Mouse (Mus musculus): Measurements from ENCODE around the gene Pik3r1.

The Pik3r1 gene

DNA sequence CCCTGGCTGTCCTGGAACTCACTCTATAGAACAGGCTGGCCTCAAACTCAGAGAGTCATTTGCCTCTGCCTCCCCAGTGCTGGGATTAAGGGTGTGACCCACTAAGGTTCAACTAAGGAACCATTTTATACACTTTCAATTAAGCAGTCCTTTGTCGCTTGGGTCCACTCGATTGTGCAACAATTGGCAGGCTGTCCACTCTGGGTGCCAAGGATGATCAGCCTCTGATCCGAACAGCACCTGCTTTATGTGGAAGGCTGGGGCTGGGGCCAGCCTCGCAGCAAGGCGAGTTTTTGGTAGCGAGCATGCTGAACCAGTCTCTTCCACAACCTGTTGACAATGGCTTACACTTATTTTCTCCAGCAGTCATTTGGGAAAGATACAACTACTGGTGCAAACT lies 29.2 kb downstream of the Pik3r1 start:
- DNase-seq (ENCODE audit: low spot score in 2 of 2), result peak in 1 of 2 experiments; percentile 64

DNA sequence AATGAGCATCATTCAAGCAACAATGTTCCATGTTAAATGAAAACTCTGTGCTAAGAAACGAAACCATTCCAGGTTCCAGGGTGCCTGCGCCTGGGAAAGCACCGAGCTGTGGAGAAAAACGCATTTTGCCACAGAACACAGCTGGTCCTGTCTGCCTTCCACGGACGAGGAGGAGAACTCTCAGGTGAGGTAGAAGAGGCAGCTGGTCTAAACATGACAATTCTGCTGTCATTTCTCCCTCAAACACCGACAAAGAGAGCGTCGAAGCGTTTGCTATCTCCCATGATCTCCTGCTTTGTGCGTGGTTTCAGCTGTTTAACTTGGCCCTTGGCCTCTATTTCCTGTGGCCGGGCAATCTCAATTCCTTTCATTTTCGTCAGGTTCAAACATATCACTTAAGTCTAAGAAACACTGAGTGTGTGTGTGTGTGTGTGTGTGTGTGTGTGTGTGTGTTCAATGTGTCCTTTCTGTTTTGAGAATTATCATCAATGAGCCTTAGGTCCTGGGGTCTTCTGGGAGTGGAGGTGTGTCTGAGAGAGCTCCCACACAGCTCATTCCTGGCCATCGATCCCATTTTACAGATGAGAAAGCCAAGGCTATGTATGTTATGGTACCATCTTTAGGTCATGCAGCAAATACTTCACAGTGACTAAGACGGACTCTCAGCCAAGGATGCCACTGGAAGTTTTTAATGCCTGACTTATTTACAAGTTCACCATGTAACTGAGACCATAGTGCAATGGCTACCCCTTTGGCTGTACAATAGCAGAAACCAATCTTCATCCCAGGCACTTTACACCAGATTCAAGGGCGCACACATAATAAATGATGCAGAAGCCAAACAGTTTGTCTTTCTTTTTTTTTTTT lies 31.3 kb downstream of the Pik3r1 start:
- no peak for DNase-seq (ENCODE audit: low spot score in 2 of 2)

DNA sequence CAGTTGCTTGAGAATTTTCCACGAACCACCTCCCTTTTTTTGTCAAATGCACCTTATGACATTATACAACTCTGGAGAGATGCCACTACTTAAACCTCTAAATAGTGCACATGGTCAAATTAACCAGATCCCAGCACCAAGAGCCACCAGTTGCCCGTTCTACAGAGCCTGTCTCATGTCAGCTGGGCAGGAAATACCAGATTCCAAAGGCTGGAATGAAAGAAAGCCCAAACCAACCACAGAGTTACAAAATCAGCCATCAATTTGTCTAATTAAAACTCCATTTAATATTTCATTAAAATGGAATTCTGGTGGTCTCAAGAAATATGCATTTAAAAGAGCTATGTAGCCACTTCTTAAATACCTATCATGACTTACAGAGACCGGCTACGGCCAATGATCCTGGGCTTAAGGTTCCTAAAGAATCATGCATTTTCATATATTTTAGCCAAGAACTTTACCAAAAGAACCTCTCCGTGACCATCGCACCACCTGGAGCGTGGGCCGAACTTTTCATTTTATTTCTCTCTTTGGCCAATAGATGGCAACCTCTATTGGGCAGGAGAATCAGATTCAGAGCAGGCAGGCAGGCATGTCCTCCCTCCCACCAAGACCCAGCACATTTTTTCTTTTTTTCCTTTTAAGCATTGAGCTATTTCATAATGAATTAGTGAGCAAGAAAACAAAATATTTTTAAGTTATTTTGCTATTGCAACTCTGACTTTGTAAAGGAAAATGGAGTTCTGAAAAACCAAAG lies 32.5 kb downstream of the Pik3r1 start:
- DNase-seq (ENCODE audit: low spot score in 2 of 2), result no peak

DNA sequence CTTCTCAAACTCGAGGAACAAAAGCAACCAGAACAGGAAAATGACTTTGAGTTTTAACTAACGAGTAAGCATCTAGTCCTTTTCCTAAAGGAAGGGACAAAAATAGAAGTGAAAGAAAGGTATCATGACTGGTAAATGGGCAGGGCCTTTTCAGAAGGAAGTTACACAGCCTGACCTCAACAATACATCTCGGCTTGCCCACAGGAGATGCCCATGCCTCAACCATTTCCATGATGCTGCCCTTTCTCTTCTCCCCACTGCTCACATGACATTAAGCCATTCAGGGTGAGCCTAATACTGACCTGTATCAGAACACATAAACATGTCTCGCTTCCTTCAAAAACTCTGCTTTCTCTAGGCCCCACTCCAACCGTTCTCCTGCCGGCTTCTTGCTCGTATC lies 33.8 kb downstream of the Pik3r1 start:
- no peak for DNase-seq (ENCODE audit: low spot score in 2 of 2)

DNA sequence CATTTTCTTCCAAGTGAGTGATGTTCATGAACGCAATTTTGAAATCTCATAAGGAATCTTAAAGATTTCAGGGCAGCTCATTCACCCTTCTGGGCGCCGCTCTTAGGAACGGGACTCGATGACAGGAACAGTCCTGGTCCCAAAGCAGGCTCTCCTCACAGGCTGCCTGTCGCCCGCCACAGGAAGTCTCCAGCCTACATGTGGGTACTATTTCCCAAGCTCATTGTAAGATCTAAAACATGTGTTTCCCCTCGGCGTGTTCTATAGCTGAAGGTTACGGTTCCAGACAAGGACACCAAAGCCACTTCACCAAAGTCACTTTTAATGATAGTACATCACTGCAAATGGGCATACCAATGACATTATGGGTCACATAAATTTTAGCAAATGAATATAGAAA lies 35.3 kb downstream of the Pik3r1 start:
- no peak for DNase-seq (ENCODE audit: low spot score in 2 of 2)

DNA sequence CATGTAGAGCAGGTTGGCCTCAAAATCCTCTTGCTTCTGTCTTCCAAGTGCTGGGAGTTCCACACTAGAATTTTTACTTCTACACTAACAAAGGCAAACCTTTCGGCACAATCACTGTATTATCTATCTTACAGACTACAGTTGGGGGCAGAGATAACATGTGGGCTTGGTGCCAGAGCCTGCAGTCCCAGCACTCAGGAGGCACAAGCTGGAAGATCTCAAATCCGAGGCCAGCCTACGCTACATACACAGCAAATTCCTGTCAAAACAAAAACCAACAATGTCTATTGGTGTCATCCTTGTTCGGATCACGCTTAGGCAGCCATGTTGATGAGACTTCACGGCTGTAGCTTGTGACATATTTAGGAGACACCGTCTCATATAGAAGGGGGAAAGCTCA lies 36.2 kb downstream of the Pik3r1 start:
- DNase-seq (ENCODE audit: low spot score in 2 of 2), result no peak

DNA sequence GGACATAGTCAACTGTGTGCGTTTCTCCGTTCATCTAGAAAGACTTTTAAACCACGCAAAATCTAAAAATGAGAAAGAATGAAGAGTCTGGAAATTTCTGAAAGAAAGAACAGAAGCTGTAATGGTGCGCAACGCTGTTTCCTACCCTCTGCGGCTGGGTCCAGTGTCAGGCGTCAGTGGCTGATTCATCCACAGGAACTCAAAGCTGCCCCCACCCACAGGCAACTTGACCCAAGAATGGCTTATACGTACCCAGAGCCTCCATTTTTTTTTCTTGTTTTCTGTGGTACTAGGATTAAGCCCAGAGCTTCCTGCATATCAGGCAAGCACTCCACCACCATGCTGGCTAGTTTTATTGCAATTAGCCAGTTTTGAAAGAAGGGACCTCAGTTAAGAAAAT lies 37.7 kb downstream of the Pik3r1 start:
- no peak for DNase-seq (ENCODE audit: low spot score in 2 of 2)

DNA sequence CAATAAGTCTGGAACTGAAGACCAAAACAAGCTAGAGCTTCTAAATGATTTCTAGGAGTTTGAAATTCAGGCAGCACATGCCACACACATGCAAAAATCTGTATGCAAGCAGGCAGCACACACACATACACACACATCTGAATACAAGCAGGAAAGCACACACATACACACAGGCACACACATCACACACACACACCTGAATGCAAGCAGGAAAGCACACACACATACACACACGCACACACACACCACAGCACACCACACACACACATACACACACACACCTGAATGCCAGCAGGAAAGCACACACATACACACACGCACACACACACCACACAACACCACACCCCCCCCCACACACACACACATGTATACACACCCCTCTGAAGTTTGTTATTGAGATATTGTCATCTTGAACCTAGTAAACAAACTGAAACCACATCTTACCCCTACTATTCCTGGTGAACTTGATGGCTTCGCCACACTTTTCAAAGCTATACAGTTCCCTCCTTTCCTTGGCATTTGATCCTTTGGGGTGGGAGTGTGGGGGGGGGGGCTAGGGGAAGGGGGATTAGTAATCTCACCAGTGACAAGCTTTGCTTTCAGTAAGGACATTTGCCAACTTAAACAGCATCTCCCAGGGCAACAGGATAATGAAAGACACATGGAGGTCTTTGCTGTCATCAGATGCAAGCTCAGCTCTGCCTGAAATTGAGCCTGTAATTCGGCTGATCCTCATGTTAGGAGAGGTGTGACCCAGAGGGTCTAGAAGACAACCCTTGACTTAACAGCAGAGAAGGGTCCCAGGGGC lies 38.6 kb downstream of the Pik3r1 start:
- no peak for DNase-seq (ENCODE audit: low spot score in 2 of 2)

DNA sequence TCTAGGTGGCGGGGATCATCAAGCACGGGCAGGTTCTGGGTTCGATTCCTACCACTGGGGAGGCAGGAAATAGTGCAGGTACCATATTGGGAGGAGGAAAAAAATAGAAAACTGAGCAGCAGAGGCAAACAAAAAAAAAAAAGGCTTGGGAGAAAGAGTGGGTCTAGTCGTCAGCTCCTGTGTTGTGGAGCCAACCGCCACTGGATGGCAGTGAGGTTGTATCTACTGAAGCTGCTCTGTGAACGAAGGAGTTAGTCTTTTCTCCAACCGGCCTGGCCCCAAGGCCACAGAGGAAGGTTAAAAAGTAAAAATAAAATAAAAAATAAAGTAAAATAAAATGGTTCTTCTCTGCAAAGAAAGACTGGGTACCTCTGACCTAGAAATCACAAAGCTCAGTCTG lies 39.2 kb downstream of the Pik3r1 start:
- no peak for DNase-seq (ENCODE audit: low spot score in 2 of 2)

DNA sequence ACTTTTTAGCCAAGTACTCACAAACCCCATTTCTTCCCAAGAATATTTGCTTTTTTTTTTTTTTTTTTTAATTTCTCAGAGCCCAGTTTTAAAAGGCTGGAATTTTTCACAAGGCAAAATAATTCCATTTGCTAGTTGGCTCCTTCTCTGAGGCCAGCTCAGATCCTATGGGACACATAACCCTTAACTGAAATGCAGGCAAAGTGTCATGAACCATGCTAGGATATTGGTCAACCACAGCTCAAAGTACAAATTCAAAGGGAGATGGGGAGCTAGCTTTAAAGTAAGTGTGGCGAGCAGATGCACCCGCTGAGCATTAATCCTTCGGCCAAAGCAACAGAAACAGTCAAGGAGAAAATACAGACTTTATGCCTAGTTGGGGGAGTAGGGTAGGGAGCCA lies 39.7 kb downstream of the Pik3r1 start:
- no peak for DNase-seq (ENCODE audit: low spot score in 2 of 2)

DNA sequence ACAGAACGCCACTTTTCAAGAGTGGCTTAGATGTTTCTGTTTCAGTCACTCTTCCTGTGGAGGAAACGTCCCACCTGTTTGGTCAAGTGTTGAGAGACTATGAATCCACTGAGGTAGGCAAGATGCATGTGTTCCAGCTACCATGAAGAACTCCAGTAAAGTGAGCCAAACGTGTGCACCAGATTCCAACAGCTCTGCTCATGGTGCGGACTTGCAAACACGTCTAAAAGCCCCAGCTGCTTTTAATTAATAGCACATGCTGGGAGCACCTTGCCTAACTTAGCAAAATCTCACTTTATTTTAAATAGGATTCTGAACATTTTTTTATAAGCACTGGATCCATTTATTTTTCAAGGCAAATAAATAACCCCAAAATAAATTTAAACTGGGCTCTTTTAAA lies 40.2 kb downstream of the Pik3r1 start:
- DNase-seq (ENCODE audit: low spot score in 2 of 2), result no peak

DNA sequence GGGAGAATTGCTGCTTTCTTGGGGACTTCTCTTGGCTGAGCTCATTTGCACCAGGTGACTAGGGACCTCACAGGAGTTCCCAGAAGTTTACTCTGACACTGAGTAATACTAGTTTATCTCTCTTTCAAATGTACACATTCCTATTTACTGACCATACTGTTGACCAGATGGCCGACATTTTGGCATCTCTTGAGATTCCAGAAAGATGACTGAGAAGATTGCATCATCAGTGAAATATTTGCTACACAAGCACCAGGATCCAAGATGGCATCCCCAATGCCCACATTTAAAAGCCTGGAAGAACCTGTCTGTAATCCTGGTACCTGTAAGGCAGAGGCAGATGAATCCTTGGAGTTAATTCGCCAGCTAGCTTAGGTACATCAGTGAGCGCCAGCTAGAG lies 41.1 kb downstream of the Pik3r1 start:
- no peak for DNase-seq (ENCODE audit: low spot score in 2 of 2)

DNA sequence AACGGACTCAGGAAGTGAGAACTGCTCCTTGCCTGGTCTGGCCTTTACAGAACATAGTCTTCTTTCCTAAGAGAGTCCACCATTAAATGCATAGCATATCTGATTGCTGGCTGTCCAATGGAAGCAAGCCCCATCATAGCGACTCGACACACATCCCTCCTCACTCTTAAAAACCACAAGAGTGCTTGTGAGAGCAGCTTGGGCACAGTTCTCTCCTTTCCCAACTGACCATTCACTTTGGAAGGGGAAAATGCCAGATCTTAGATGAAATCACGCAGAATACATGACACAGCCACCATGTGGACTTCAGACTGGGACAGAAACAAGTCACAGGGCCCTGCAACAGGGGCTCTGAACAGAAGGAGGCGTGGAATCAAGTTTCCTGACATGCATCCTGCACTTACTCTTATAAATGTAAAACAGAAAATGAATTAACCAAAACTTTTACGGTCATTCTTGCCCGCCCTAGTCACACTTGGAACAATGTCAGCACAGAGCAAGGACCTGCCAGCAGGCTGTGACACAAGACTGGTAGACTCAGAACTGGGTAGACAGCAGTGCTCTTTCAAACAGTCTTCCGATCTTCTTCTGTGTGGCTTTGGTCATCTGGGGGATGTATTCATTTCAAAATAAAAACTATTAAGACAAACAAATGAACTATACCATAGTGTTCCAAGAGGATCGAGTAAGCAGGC lies 46.0 kb downstream of the Pik3r1 start:
- DNase-seq (ENCODE audit: low spot score in 2 of 2), result no peak

DNA sequence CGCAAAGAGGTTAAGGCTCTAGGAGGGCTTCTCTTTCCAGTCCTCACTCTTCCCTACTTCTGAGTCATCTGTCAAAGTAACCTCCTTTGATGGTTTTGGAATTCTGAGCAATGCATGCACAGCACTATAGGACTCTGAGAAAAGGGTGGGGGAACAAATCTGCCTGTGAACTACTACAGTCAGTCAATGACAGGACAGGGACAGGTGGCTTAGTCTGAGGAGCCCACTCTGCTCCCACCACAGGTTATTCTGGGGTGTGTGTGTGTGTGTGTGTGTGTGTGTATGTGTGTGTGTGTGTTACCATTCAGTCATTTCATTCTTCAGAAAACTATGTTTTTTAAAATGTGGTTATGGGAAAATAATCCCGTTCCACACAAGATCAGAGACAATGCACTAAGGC lies 46.9 kb downstream of the Pik3r1 start:
- no peak for DNase-seq (ENCODE audit: low spot score in 2 of 2)

DNA sequence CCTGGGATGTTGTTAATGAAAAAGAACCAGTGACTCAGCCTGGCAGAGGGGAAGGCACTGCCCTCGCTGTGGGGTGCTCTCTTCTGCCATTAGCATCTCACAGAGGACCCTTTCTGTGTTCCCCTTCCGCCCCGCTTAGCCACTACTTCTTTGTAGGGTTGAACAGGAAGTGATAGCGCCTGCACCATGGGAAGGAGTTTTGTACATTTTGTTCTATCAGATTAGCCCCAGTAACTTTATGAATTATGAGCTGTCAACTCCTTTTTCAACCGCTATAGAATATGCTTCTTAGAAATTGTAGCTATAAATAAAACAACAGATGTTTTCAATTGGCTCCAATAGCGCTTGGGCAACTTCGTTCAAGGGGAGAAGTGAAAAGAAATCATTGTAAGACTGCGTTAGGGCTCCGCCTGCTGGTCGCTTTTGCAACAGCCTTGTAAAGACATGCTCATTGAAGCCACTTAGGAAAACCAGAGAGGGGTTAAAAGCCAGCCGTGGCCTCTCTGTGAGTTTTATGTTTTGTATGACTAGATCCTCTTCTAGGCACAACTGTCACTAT lies 48.6 kb downstream of the Pik3r1 start:
- DNase-seq (ENCODE audit: low spot score in 2 of 2), result peak; percentile 70 to 81

DNA sequence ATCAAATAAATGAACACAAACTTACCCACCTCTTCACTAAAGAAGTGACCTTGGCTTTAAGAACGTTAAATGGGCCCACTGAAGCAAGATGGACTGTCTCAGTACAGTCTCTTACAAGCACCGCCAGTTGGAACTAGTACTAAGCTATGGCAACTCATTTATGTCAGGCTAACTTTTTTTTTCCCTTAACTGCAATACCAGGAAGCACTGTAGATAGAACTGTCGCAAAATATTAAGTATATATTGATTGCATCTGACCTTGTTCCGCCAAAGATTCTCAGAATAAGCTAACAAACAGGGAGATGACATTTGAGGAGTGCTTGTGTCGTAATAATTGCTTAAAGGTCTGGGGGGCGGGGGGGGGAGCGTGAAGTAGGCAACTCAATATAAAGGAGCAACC lies 49.3 kb downstream of the Pik3r1 start:
- DNase-seq (ENCODE audit: low spot score in 2 of 2), result no peak

DNA sequence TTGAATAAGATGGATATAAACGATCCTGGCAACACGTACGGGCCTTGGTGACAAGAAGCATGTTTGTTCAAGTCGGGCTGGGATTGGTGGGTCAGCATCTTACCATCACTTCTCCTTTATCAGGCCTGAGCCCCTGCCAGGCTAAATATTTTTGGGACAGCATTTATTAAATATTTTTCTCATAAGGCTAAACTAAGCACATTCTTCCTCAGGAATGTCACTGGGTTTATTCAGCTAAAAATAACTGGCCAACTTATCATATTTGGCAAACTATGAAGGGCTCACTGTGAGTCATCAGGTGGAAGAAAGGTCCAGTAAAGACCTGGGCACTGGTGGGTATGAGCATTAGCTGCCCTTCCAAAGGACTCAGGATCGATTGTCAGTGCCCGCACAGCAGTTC lies 50.2 kb downstream of the Pik3r1 start:
- DNase-seq (ENCODE audit: low spot score in 2 of 2), result no peak

DNA sequence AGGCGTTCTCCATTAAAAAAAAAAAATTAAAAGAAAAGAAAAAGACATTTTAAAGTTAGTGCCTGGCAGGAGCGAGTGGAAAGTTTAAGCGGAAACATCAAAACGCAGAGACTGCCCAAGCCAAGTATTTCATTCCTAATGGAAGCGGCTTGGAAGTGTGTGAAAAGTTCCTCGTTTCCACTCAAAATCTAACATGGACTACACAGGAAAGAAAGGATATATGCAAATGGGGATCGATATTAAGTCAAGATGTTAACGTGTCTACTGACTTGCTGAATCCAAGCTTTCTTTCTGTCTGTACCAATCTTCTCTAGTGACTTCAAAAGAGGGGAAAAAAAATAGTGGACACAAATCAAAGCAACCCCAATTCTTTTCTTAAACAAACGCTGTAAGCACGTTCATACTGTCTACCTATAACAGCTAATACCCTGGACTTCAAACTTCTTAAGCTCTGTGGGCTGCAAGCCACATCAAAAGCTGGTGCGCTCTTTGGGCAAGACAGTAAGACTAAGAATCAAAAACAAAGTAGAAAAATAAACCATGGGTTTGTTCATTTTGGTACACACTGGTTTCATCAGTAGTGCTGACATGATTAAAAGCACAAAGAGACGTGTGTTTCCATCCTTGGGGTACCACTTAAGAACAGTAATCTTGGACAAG lies 54.5 kb downstream of the Pik3r1 start:
- DNase-seq (ENCODE audit: low spot score in 2 of 2), result no peak

DNA sequence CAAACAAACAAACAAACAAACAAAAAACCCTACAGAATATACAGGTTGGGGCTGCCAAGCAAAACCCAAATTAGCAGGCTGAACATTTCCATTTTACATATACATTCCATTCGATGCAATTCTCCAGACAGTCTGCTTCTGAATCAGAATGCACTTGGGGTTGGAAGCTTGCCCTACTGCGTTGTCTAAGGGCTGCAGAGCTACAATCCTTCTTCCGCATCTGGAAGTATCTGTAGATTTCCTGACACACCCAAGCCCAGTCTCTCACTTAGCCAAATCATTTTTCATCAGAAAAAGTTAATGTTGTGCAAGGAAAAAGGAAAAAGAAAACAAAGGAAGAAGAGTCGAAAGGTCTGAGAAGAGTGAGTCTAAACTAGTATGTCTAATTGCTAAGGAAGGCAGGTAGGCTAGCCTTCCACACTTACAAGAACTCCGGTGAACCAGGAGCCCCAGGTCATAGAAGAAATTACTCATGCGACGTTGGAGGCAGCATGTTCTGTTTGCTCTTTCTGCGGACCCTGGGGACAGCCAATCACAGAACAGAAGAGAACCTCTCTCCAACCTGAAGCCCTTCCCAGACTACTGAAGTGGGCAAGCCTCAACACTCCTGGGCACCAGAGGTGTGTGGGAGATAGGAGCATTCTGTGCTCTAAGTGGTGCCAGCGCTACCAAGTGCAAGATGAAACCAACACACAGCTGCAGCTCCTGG lies 55.1 kb downstream of the Pik3r1 start:
- DNase-seq (ENCODE audit: low spot score in 2 of 2), result no peak

DNA sequence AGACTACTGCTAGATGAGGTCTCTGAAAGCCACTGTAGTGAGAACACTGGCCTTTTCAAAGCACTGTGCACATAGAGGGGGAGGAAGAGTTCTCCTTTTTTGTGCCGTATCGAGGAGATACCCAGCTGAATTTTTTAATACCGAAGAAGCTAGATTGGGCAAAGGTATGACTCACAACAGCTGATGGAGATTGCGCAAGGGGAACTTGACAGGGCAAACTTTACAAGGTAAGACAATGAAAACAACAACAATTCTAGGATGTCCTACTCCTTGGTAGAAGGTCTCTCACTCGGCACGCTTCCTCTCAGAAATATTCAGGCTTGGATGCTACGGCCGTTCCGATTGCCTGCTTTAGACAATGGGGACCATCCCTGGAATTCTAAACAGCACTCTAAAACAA lies 55.9 kb downstream of the Pik3r1 start:
- DNase-seq (ENCODE audit: low spot score in 2 of 2), result peak in 1 of 2 experiments; percentile 51

All from urinary bladder, postnatal 36 days (tissue).